Mouse (Mus musculus) heart, postnatal 0 days (tissue): ENCODE measurements around the gene Lysmd1.

Experiments
- CTCF ChIP-seq: IDR thresholded peaks from 2 replicates; pipeline ENCODE4 v1.5.1; 2016; ENCODE audit warnings: antibody characterized with exemption, control low read depth, low read depth
- EP300 ChIP-seq: IDR thresholded peaks from 2 replicates; pipeline ENCODE4 v1.6.1; 2016; ENCODE audit warnings: antibody characterized with exemption, low read depth

GRCm38 (mm10) chr3:95140289-95140595 lies 6.4 kb downstream of the Lysmd1 start:
- TF ChIP-seq CTCF (no peak), EP300 (no peak)
